Mouse (Mus musculus) liver, embryonic 12.5 days (tissue): ENCODE results near the gene Gal3st3. TPM values are rescaled to one million over a fixed set of nuclear protein-coding genes. Genes with fewer than 3 reads are reported as not detected.

Experiments used
- ATAC-seq: fragments of 200-750 bp; cut with Nextera tagmentation; 2 replicates; pipeline ENCODE4 v1.8.0; 2017; ENCODE audit warnings: moderate number of reproducible peaks, mild to moderate bottlenecking, moderate library complexity
- H3K27ac ChIP-seq: fragments of 300-500 bp; sonication (generic); 2 replicates; pipeline ENCODE4 v1.5.1; 2016; ENCODE audit warnings: mild to moderate bottlenecking
- H3K27me3 ChIP-seq: fragments of 300-500 bp; sonication (generic); replicated peaks from 2 replicates; pipeline ENCODE4 v1.6.1; 2016; ENCODE audit warnings: mild to moderate bottlenecking, moderate library complexity
- H3K36me3 ChIP-seq: fragments of 300-500 bp; sonication (generic); 2 replicates; pipeline ENCODE4 v1.6.1; 2016; ENCODE audit warnings: mild to moderate bottlenecking, moderate library complexity
- H3K4me1 ChIP-seq: fragments of 300-500 bp; sonication (generic); 2 replicates; pipeline ENCODE4 v1.6.1; 2016
- H3K4me2 ChIP-seq: fragments of 300-500 bp; sonication (generic); 2 replicates; pipeline ENCODE4 v1.6.1; 2016; ENCODE audit warnings: mild to moderate bottlenecking, moderate library complexity
- H3K4me3 ChIP-seq: fragments of 300-500 bp; sonication (generic); 2 replicates; pipeline ENCODE4 v1.5.1; 2016; ENCODE audit warnings: mild to moderate bottlenecking, moderate library complexity
- H3K9ac ChIP-seq: fragments of 300-500 bp; sonication (generic); 2 replicates; pipeline ENCODE4 v1.6.1; 2016; ENCODE audit warnings: mild to moderate bottlenecking, moderate library complexity
- H3K9me3 ChIP-seq: fragments of 300-500 bp; sonication (generic); replicated peaks from 2 replicates; pipeline ENCODE4 v1.6.1; 2016; ENCODE audit warnings: mild to moderate bottlenecking, moderate library complexity
- WGBS: fragments of 180-500 bp; shearing (Covaris S2); methylation state at CpG from one replicate; pipeline ENCODE4 v1.1.7; 2016; ENCODE audit not compliant: insufficient replicate concordance; 5-methylcytosine and 5-hydroxymethylcytosine counted together
- polyA plus RNA-seq: library from polyadenylated mRNA; unstranded; fragments of >200 nt; fragmentation: Nextera tagmentation; extraction: Ambion mirVana; gene quantifications from 2 replicates; pipeline ENCODE4 v1.2.1, GENCODE M21; 2016

The Gal3st3 gene
- 0.29 and 0.54 TPM in 2 replicates for polyA plus RNA-seq

DNA sequence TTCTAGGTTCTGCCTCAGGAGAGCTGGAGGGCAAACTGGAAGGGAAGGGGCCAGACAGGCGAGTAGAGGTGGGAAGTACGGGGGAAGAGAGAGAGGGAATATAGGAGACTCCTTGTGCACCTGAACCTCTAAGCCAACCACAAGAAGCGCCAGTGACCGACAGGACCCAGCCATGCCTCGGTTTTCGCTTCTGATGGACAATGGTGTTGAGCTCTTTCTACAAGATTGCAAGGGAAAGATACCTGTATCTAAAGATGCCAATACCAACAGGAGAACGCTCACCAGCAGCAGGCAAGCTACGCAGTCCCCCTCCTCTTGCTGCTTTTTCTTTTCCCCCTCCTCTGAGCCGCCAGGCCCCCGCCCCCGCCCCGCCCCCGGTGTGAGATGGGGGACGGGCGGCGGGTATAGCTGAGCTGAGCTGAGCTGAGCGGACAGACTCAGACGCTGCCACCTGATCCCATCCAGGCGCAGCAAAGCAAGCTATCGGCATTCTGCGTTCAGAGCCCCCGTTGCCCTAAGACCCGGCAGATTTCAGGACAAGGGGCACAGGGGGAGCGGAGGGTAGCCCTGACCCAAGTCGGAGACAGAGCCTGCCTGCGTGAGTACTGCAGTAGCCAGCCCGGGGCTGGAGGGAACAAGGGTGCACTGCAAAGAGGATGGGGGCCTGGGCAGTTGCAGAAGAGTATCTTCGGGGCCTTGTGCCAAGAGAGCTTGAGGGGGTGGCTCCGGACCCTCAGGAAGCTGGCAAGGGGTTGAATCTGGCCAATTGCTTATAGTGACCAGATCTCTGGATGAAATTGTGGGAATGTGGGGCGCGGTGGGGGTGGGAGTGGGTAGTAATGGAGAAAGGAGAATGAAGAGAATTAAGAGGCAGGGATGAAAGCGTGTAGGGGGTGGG lies at the start of gene Gal3st3:
Gene Gal3st3, plus strand, starts transcription at position 429 of the 898 bp plus-strand sequence.
- peak within 1 kb of the TSS; percentile 48; the same call in 1 of the 2 replicates for H3K9ac ChIP-seq
- peak within 1 kb of the TSS; percentile 59 for H3K4me2 ChIP-seq
- peak within 1 kb of the TSS; percentile 39 for H3K4me3 ChIP-seq
- H3K9me3 ChIP-seq = no peaks in the 10 kb centered on the region
- H3K36me3 ChIP-seq = peaks cover 9% of the 10 kb centered on the region
- peaks cover 35% of the 10 kb centered on the region for H3K4me1 ChIP-seq
- H3K27me3 ChIP-seq = peaks cover 34% of the 10 kb centered on the region
- ATAC-seq = no peak
- no peak within 1 kb of the TSS for H3K27ac ChIP-seq
- WGBS = 21% methylated on average over 32 of the region's 32 CpGs

DNA sequence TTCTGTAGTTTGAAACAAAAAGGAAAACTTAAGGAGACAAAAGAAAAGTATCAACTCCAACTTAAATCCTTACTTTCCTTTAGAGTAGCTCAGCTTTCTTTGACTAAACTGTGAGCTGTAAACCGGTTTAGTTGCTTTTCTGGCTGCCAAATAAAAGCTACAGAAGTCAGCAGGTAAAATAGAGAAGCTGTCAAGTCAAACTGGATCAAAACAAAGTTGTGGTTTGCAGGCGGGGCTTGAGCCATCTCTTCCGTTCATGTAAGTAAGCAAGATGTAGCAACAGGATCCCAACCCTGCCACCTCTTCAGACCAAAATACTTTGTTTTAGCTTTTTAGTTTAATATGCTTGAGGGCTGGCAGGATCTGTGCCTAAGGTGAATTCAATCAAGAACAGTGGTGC lies 41.0 kb upstream of the Gal3st3 start:
- Histone ChIP-seq H3K4me3 (no peak overlapping the region), H3K4me1 (peaks cover 15% of the 10 kb centered on the region; the same call in 1 of the 2 replicates), H3K4me2 (no peak overlapping the region), H3K36me3 (peaks cover 7% of the 10 kb centered on the region; the same call in 1 of the 2 replicates), H3K9me3 (no peaks in the 10 kb centered on the region), H3K27ac (0 out of 2 replicates have a peak overlapping the region, but pooled peaks have one; percentile 10), H3K9ac (no peak overlapping the region), H3K27me3 (no peaks in the 10 kb centered on the region)
- 17% methylated on average over 3 of the region's 3 CpGs for WGBS
- ATAC-seq = no peak

DNA sequence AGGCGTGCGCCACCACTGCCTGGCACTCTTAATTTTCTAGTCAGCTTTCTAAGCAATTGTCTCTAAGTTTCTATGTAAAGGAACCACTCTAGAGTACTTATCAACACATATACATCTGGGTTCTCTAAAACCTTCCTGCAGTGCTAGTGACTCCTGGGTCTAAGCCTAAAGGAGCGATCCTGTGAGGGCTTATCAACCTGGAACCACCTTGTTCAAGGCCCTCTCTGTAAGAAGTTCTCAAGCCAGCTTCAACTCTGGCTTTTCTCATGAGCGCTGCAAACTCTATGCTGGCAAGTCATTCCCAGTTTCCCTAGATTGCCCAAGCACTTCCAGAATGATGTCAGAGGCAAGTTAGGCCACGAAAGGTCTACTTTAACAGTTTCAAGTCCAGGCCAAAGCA lies 31.1 kb upstream of the Gal3st3 start:
- Histone ChIP-seq H3K9me3 (no peaks in the 10 kb centered on the region), H3K4me1 (peaks cover 78% of the 10 kb centered on the region), H3K27me3 (no peaks in the 10 kb centered on the region), H3K9ac (0 out of 2 replicates have a peak overlapping the region, but pooled peaks have one; percentile 1), H3K4me3 (no peak overlapping the region), H3K36me3 (0 out of 2 replicates have a peak, but pooled peaks cover 2% of the 10 kb centered on the region), H3K4me2 (peak overlapping the region; percentile 100), H3K27ac (peak overlapping the region; percentile 81)
- 66% methylated on average over 5 of the region's 5 CpGs for WGBS
- ATAC-seq = peak; percentile 82

DNA sequence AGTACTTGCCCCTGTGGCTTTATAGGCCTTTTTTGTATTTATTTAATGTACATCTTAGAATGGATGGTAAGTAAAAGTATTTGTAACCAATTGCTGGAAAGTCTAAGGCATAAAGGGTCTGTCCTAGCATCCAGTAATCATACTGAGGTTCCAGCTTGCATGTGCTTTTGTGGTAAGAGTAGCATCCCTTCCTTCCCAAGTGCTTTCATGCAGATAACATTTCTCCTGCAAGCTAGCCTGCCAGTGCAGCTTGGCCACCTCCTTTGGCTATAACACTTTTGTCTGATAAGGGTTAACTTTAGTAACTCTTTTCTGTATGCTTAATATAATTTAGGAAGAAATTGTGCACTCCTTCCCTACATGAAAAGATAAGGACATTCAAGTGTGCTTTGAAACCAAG lies 30.1 kb upstream of the Gal3st3 start:
- Histone ChIP-seq H3K9me3 (no peaks in the 10 kb centered on the region), H3K9ac (0 out of 2 replicates have a peak overlapping the region, but pooled peaks have one; percentile 12), H3K36me3 (0 out of 2 replicates have a peak, but pooled peaks cover 2% of the 10 kb centered on the region), H3K4me1 (peaks cover 78% of the 10 kb centered on the region), H3K4me3 (no peak overlapping the region), H3K4me2 (peak overlapping the region; percentile 100), H3K27ac (peak overlapping the region; percentile 81), H3K27me3 (no peaks in the 10 kb centered on the region)
- no peak for ATAC-seq

DNA sequence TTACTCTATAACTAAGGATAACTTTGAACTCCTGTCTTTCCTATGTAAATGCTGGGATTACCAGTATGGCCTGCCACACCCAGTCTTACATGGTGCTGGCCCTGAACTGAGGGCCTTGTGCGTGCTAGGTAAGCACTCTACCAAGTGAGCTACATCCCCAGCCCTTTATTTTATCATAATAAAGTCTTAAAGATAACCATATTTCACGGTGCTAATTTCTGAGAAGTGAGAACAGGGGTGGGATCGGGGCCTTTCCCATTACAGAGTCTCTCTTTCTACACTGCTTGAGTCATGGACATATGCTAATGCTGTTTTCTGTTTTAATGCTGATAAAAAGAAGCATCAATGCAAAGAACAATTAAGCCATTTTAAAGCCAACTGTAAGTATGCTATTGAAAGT lies 29.3 kb upstream of the Gal3st3 start:
- Histone ChIP-seq H3K27ac (peak overlapping the region; percentile 88), H3K4me1 (peaks cover 84% of the 10 kb centered on the region)
- peak; percentile 49 for ATAC-seq

DNA sequence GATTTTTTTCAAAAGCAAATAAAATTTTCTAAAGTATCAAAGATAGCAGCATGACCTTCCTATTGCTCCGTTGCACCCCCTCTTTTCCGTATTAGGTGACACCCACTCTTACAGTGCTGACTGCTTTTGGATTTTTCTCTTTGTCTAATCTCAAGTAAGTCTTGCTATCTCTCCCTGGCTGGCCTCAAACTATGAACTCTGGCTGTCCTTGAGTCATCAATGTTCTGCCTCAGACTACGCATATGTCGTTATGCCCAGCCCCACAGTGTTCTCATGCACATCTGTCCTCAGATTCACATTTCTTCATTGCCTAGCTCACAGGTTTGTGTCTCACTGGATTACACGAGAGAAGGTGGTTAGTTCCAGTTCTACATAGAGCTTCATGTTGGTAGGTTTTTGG lies 28.7 kb upstream of the Gal3st3 start:
- H3K4me3 ChIP-seq = no peak overlapping the region; the same call in 1 of the 2 replicates
- peak overlapping the region; percentile 88 for H3K27ac ChIP-seq
- WGBS = 25% methylated on average over 5 of the region's 5 CpGs
- peak overlapping the region; percentile 100 for H3K4me2 ChIP-seq
- peak overlapping the region; percentile 6; the same call in 1 of the 2 replicates for H3K9ac ChIP-seq
- ATAC-seq = peak; percentile 31; the same call in 1 of the 2 replicates
- H3K4me1 ChIP-seq = peaks cover 90% of the 10 kb centered on the region
- H3K36me3 ChIP-seq = peaks cover 9% of the 10 kb centered on the region
- H3K27me3 ChIP-seq = no peaks in the 10 kb centered on the region
- no peaks in the 10 kb centered on the region for H3K9me3 ChIP-seq

More for the DNA sequence above, 29.3 kb upstream of the Gal3st3 start:
- Histone ChIP-seq H3K27me3 (no peaks in the 10 kb centered on the region), H3K9me3 (no peaks in the 10 kb centered on the region), H3K9ac (no peak overlapping the region; the same call in 1 of the 2 replicates), H3K36me3 (peaks cover 4% of the 10 kb centered on the region), H3K4me2 (peak overlapping the region; percentile 100), H3K4me3 (peak overlapping the region; percentile 8; the same call in 1 of the 2 replicates)
- WGBS = 17% methylated on average over 3 of the region's 3 CpGs

DNA sequence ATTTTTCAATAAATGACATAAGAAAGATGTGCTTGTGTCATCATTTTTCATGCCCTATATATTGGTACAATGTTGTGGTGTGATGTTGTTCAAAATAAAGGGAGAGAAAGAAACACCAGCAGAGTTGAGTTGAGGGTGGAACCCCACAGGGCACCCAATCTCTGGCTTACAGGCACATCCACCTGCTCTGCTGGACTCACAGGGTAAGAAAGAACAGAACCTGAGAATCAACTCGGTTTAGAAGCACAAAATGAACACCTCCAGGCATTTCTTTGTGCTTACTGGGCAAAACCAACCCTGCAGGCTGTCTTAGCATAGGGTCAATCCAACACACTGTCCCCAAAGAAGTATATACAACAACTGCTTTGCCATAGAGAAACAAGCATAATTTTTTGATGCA lies 26.7 kb upstream of the Gal3st3 start:
- Histone ChIP-seq H3K27ac (peak overlapping the region; percentile 88), H3K27me3 (no peaks in the 10 kb centered on the region), H3K4me3 (peak overlapping the region; percentile 96), H3K36me3 (peaks cover 30% of the 10 kb centered on the region), H3K4me1 (peaks cover 80% of the 10 kb centered on the region), H3K9me3 (no peaks in the 10 kb centered on the region), H3K4me2 (peak overlapping the region; percentile 100), H3K9ac (peak overlapping the region; percentile 95)
- WGBS = 26% methylated on average over 1 of the region's 1 CpGs
- no peak for ATAC-seq

DNA sequence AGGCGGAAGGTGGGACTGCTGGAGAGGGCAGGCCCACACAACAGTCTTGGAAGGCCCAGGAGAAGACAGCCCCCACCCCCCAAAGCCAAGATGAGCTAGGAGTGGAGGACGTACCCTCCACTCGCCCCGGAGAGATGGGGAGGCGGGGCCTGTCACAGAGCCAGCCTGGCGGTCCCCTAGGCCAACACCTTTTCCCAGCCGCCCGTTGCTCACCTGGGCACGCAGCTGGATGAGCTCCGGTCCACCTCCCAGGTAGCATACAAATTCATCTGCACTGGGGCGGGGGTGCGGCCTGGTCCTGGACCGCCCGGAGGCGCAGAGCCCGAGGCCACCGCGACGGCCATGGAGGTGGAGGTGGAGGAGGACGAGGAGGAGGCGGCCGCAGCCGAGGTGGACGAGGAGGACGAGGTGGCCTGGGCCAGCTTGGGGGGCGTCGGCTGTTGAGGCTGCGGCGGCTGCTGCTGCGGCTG lies 25.8 kb upstream of the Gal3st3 start:
- peak; percentile 33; the same call in 1 of the 2 replicates for ATAC-seq
- peaks cover 38% of the 10 kb centered on the region for H3K36me3 ChIP-seq
- peak overlapping the region; percentile 100 for H3K4me2 ChIP-seq
- 2% methylated on average over 19 of the region's 30 CpGs for WGBS
- peak overlapping the region; percentile 88 for H3K27ac ChIP-seq
- peak overlapping the region; percentile 96 for H3K4me3 ChIP-seq
- no peaks in the 10 kb centered on the region for H3K9me3 ChIP-seq
- peaks cover 71% of the 10 kb centered on the region for H3K4me1 ChIP-seq
- H3K9ac ChIP-seq = peak overlapping the region; percentile 95
- no peaks in the 10 kb centered on the region for H3K27me3 ChIP-seq

DNA sequence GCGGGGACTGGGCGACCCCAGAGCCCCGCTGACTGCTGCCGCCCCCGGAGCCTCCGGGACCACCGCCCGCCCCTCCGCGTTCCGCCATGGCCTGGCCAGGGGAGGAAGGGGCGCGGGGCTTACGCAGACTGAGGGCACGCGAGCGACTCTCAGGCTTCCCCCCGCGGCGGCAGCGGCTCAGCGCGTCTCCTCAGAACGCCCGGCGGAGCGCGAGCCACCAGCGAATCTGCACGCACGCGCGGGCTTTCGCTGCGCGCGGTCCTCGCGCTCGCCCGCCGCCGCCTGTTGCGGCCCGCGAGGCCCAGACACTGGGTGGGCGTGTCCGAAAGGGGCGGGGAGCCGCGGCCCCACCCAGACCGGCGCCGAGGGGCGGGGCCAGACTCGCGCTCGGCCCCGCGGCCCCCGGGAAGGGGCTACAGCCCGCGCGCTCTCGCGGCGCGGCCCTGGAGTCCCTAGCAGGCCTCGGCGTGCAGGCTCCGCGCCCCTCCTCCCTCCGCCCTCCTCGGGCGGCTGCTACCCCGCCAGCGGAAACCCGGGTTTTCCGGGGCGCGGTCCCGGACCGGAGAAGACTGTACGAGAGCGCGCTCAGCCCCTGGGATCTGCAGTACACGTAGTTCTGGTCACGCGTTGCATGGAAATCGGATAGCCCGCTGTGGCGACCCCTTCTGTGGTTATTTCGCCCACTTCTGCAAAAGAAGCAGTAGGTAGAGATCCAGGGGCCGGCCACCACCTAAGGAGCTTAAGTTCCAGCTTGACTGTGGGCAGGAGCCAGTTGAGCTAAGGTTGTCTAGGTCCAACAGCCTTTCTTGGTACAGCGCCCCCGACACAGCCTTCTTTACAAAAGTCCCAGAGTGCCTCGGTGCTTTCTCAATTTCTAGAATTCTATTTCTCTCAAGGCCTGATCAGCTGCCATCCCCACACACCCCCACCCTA lies 25.1 kb upstream of the Gal3st3 start, which contains the start of gene Pacs1:
Gene Pacs1, minus strand, starts transcription at position 319 of the 933 bp plus-strand sequence.
- peak within 1 kb of the TSS; percentile 96 for H3K4me3 ChIP-seq
- H3K4me1 ChIP-seq = peaks cover 64% of the 10 kb centered on the region
- peak within 1 kb of the TSS; percentile 95 for H3K9ac ChIP-seq
- under 1% methylated on average over 61 of the region's 97 CpGs for WGBS
- ATAC-seq = peak; percentile 79
- no peaks in the 10 kb centered on the region for H3K9me3 ChIP-seq
- H3K27ac ChIP-seq = peak within 1 kb of the TSS; percentile 88
- H3K36me3 ChIP-seq = peaks cover 45% of the 10 kb centered on the region
- no peaks in the 10 kb centered on the region for H3K27me3 ChIP-seq
- peak within 1 kb of the TSS; percentile 100 for H3K4me2 ChIP-seq

DNA sequence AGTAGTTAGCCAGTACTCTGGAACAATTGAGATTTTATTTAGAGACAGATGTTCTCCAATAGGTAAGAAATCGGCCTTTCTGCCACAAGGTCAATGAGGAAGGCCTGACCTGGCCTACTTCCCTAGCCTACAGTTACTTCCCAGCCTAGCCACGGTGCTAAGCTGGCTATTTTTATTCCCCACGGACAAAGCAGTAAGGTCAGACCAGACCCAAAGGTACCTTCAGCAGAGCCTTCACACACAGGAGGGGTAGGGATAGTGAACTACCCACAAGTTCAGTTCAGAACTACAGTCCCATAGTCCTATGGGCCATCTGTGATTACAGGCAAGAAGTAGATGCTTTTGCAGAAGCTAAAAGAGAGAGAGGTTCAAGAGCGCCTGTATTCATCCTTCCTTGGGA lies 24.2 kb upstream of the Gal3st3 start:
- peak overlapping the region; percentile 88 for H3K27ac ChIP-seq
- H3K36me3 ChIP-seq = peaks cover 54% of the 10 kb centered on the region
- 54% methylated on average over 4 of the region's 4 CpGs for WGBS
- H3K4me2 ChIP-seq = peak overlapping the region; percentile 100
- H3K27me3 ChIP-seq = no peaks in the 10 kb centered on the region
- peak overlapping the region; percentile 96; the same call in 1 of the 2 replicates for H3K4me3 ChIP-seq
- peaks cover 56% of the 10 kb centered on the region for H3K4me1 ChIP-seq
- ATAC-seq = no peak
- no peaks in the 10 kb centered on the region for H3K9me3 ChIP-seq
- H3K9ac ChIP-seq = peak overlapping the region; percentile 95

DNA sequence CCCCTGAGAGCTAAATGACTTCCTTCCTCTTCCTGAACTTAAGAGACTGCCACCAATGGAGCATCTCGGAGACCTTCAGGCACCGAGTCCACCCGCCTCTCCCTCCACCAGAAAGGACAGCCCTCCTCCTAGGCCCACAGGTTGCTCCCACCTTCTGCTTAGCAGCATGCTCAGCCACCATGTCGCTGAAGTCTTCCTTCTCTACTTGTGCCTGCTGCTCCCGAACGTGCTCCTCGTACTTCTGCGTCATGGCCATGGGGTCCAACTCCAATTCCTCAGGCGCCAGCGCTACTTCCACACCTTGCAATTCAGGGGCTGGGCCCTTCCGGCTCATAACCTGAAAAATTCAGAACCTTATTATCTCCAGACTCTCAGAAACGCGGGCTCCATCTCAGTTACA lies 23.5 kb upstream of the Gal3st3 start:
- Histone ChIP-seq H3K4me2 (no peak overlapping the region), H3K4me3 (no peak overlapping the region), H3K27ac (peak overlapping the region; percentile 38; the same call in 1 of the 2 replicates), H3K9me3 (no peaks in the 10 kb centered on the region), H3K4me1 (peaks cover 50% of the 10 kb centered on the region), H3K36me3 (peaks cover 61% of the 10 kb centered on the region), H3K9ac (no peak overlapping the region), H3K27me3 (no peaks in the 10 kb centered on the region)
- ATAC-seq = no peak
- 83% methylated on average over 12 of the region's 13 CpGs for WGBS
